Mouse (Mus musculus) hindbrain, embryonic 15.5 days (tissue): ENCODE results near the gene Shank2. TPM values are rescaled to one million over a fixed set of nuclear protein-coding genes. Genes with fewer than 3 reads are reported as not detected.

ENCODE experiments used
- ATAC-seq: fragments of 200-750 bp; cut with Nextera tagmentation; 2 replicates; pipeline ENCODE4 v1.8.0; 2017; ENCODE audit warnings: low read depth, moderate number of reproducible peaks, moderate TSS enrichment; ENCODE audit not compliant: low FRiP score
- H3K27ac ChIP-seq: fragments of 300-500 bp; sonication (generic); replicated peaks from 2 replicates; pipeline ENCODE4 v1.5.1; 2015; ENCODE audit warnings: mild to moderate bottlenecking, inconsistent platforms
- H3K27me3 ChIP-seq: fragments of 300-500 bp; sonication (generic); 2 replicates; pipeline ENCODE4 v1.6.1; 2015; ENCODE audit warnings: control low read depth, inconsistent platforms
- H3K36me3 ChIP-seq: fragments of 300-500 bp; sonication (generic); 2 replicates; pipeline ENCODE4 v1.6.1; 2015; ENCODE audit warnings: control low read depth, inconsistent platforms
- H3K4me1 ChIP-seq: fragments of 300-500 bp; sonication (generic); replicated peaks from 2 replicates; pipeline ENCODE4 v1.6.1; 2015; ENCODE audit warnings: control low read depth, inconsistent platforms
- H3K4me2 ChIP-seq: fragments of 300-500 bp; sonication (generic); 2 replicates; pipeline ENCODE4 v1.6.1; 2015; ENCODE audit warnings: moderate library complexity, mild to moderate bottlenecking, inconsistent platforms
- H3K4me3 ChIP-seq: fragments of 300-500 bp; sonication (generic); 2 replicates; pipeline ENCODE4 v1.5.1; 2015; ENCODE audit warnings: mild to moderate bottlenecking, inconsistent platforms
- H3K9ac ChIP-seq: fragments of 300-500 bp; sonication (generic); 2 replicates; pipeline ENCODE4 v1.6.1; 2015; ENCODE audit warnings: inconsistent platforms
- H3K9me3 ChIP-seq: fragments of 300-500 bp; sonication (generic); 2 replicates; pipeline ENCODE4 v1.6.1; 2016; ENCODE audit warnings: control low read depth, inconsistent platforms
- WGBS: fragments of 180-500 bp; shearing (Covaris S2); methylation state at CpG from one replicate; pipeline ENCODE4 v1.1.7; 2015; 5-methylcytosine and 5-hydroxymethylcytosine counted together
- polyA plus RNA-seq: library from polyadenylated mRNA; unstranded; fragments of >200 nt; fragmentation: Nextera tagmentation; extraction: Ambion mirVana; gene quantifications from 2 replicates; pipeline ENCODE4 v1.2.1, GENCODE M21; 2015

Shank2 gene
- polyA plus RNA-seq, 1 experiment from 2014 or later: 10.2 TPM

DNA sequence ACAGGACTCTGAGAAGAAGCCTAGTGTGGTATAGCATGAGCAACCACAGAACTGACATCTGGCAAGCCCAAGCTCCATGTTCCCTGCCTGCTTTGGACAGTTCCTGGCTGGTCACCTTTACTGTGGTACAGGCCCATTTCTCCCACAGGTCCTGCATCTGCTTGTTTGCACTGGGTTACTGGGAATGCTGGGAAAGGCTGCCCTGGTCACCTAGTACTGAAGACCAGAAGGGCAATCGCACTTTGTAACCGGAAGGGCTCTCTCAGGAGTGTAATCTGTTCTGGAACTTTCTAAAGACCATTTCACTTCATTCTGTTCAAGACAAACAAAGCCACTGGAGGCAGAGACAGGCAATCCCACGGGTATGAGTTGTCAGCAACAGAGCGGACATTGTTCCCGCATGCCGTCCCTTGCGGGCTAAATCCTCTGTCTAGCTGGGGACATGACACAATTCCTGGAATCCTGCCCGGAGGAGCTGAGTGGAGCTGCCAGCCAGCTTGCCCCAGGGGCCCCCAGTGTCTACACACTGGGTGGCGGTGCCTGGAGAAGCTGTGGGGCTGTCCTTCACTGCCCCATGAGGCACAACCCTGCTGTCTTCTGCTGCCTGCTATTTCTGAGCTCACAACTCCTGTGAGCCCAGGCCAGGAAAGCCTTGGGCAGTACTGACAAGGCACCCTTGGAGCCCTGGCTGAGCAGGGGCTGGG is 36.4 kb downstream of the Shank2 start:
- ATAC-seq: peak; percentile 86
- Histone ChIP-seq H3K4me2 (no peak overlapping the region), H3K27ac (peak overlapping the region; percentile 64), H3K27me3 (no peaks in the 10 kb centered on the region), H3K36me3 (no peaks in the 10 kb centered on the region), H3K4me1 (peaks cover 18% of the 10 kb centered on the region), H3K9me3 (no peaks in the 10 kb centered on the region), H3K9ac (no peak overlapping the region), H3K4me3 (no peak overlapping the region)
- WGBS: 37% methylated on average over 9 of the region's 9 CpGs

DNA sequence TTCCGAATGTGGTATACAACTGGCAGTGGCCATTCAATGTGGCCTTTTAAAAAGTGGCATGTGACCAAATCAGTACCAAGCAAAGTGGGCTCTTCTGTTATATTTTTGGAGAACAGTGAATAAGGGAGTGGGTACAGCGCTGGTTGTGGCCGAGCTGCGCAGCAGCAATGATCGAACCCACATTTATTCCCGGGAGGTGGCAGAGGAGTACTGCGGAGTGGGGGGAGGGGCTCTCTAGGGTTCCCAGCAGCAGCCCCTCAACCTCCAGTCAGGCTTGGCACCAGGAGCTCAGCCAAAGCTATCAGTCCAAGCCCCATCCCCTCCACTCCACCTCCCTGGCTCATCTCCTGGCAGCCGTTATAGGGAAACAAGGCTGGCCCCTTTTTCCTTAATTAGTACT is 37.0 kb downstream of the Shank2 start:
- WGBS: 44% methylated on average over 8 of the region's 8 CpGs
- Histone ChIP-seq H3K36me3 (no peaks in the 10 kb centered on the region), H3K27ac (peak overlapping the region; percentile 64), H3K4me3 (no peak overlapping the region), H3K4me2 (no peak overlapping the region), H3K4me1 (peaks cover 18% of the 10 kb centered on the region), H3K9ac (no peak overlapping the region), H3K9me3 (no peaks in the 10 kb centered on the region), H3K27me3 (no peaks in the 10 kb centered on the region)
- peak; percentile 45; the same call in 1 of the 2 replicates for ATAC-seq

DNA sequence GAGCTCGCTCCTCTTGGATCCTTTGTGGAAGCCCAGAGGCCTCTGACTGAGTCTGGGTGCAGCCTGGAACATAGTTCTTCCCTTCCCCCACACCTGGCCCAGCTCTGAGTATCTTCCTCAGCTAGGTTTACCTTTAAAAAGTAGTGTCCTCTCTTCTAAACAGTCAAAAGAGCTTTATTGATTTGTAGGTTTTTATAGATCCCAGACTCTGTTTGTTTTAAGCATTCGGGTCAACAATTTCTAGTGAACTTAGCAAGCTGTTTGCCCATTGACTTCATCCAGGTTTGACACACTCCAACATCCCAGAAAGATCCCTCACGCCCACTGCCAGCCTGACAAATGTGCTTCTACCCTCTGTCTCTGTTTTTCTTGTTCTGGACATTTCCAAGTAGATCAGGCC is 38.6 kb downstream of the Shank2 start:
- H3K27me3 ChIP-seq: no peaks in the 10 kb centered on the region
- H3K4me1 ChIP-seq: peaks cover 18% of the 10 kb centered on the region
- no peak overlapping the region for H3K4me3 ChIP-seq
- H3K4me2 ChIP-seq: no peak overlapping the region
- no peaks in the 10 kb centered on the region for H3K36me3 ChIP-seq
- H3K9ac ChIP-seq: no peak overlapping the region
- 71% methylated on average over 3 of the region's 3 CpGs for WGBS
- H3K9me3 ChIP-seq: no peaks in the 10 kb centered on the region
- ATAC-seq: no peak
- H3K27ac ChIP-seq: no peak overlapping the region

DNA sequence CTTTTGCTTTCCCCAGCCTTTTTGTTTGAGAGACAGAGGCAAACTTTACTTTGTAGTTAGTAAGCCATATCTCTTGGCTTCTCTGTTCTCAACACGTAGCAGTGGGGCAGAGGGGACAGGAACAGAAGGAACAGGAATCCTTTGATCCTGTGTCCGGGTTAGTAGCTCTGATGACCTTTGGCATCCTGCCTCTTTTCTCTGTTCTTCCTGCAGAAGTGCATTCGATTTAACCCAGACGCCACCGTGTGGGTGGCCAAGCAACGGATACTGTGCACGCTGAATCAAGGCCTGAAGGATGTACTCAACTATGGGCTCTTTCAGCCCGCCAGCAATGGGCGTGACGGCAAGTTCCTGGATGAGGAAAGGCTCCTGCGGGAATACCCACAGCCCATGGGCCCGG is 50.3 kb downstream of the Shank2 start:
- H3K4me1 ChIP-seq: no peaks in the 10 kb centered on the region
- no peak overlapping the region for H3K4me2 ChIP-seq
- H3K27ac ChIP-seq: no peak overlapping the region
- no peak overlapping the region for H3K4me3 ChIP-seq
- no peaks in the 10 kb centered on the region for H3K27me3 ChIP-seq
- no peaks in the 10 kb centered on the region for H3K9me3 ChIP-seq
- ATAC-seq: no peak
- no peak overlapping the region for H3K9ac ChIP-seq
- WGBS: 5% methylated on average over 12 of the region's 12 CpGs
- H3K36me3 ChIP-seq: no peaks in the 10 kb centered on the region

DNA sequence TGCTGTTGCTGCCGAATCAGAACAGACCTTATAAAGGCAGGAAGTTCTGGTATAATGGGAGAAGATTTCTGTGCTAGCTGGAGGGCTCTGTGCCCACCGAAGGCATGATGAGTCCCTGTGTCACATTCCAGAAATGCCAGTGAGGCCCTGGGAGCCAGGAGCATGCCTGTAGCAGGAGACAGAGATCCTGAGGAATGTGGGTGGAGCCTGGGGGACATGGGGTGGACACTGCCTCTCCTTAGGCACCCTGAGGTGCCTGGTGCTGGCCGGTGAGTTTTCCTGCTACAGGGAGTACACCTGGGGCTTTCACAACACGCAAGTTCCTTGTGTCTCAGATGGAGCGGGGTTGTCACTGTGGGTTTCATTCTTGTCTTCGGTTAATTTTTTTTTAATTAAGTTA is 53.5 kb downstream of the Shank2 start:
- H3K9ac ChIP-seq: no peak overlapping the region
- no peaks in the 10 kb centered on the region for H3K36me3 ChIP-seq
- 64% methylated on average over 6 of the region's 6 CpGs for WGBS

GRCm38 (mm10) chr7:144055702-144056531 is 54.2 kb downstream of the Shank2 start:
- Histone ChIP-seq H3K4me2 (no peak overlapping the region), H3K4me1 (no peaks in the 10 kb centered on the region), H3K36me3 (no peaks in the 10 kb centered on the region), H3K27me3 (no peaks in the 10 kb centered on the region), H3K9ac (no peak overlapping the region), H3K9me3 (no peaks in the 10 kb centered on the region), H3K4me3 (no peak overlapping the region), H3K27ac (no peak overlapping the region)
- ATAC-seq: no peak
- 75% methylated on average over 7 of the region's 7 CpGs for WGBS

More for the DNA sequence above, 53.5 kb downstream of the Shank2 start:
- H3K4me2 ChIP-seq: no peak overlapping the region
- H3K27me3 ChIP-seq: no peaks in the 10 kb centered on the region
- H3K27ac ChIP-seq: no peak overlapping the region
- ATAC-seq: no peak
- H3K4me1 ChIP-seq: no peaks in the 10 kb centered on the region
- no peak overlapping the region for H3K4me3 ChIP-seq
- no peaks in the 10 kb centered on the region for H3K9me3 ChIP-seq

DNA sequence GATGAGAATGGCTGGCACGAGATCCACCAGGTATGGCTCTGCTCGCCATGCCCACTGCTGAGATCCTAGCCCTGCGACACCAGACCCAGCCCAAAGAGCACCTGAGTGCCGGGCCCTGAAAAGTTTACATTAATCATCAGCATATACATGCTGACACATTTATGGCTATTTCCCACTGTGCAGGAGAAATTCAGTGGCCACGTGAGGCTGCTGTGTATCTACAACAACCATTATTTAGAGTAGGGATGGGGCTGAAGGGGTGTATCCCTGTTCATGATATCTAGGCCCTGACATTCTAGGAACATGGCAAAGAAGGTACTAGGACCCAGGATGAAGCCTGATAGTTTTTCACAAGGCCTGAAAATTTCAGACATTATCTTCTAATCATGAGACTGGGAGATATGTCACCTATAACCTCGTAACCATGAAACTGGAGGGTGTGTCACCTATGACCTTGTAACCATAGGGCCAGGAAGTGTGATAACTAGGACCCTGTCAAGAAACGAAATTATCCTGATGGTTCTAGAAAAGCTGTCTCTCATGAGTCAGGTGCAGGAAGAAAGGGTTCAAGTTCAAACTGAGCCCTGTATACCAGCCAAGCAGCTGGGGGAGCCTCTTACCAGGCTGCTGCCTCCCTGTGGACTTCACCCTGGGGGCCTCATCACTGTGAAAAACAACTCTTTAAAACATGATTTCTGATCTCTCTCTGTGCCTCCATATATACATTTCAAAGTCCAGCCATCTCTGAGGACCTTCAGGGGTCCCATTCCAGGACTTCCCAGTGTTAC is 68.6 kb downstream of the Shank2 start:
- no peaks in the 10 kb centered on the region for H3K36me3 ChIP-seq
- no peak for ATAC-seq
- WGBS: 83% methylated on average over 7 of the region's 7 CpGs
- 0 out of 2 replicates have a peak, but pooled peaks cover 3% of the 10 kb centered on the region for H3K4me1 ChIP-seq
- H3K27me3 ChIP-seq: no peaks in the 10 kb centered on the region
- no peak overlapping the region for H3K4me3 ChIP-seq
- H3K9ac ChIP-seq: no peak overlapping the region
- H3K4me2 ChIP-seq: no peak overlapping the region
- H3K27ac ChIP-seq: no peak overlapping the region
- H3K9me3 ChIP-seq: no peaks in the 10 kb centered on the region

GRCm38 (mm10) chr7:144072219-144072618 is 70.5 kb downstream of the Shank2 start:
- H3K9me3 ChIP-seq: no peaks in the 10 kb centered on the region
- 44% methylated on average over 1 of the region's 1 CpGs for WGBS
- H3K9ac ChIP-seq: no peak overlapping the region
- H3K27ac ChIP-seq: no peak overlapping the region
- H3K36me3 ChIP-seq: no peaks in the 10 kb centered on the region
- ATAC-seq: no peak
- no peak overlapping the region for H3K4me3 ChIP-seq
- H3K4me1 ChIP-seq: no peaks in the 10 kb centered on the region
- H3K4me2 ChIP-seq: no peak overlapping the region
- no peaks in the 10 kb centered on the region for H3K27me3 ChIP-seq

- Histone ChIP-seq H3K4me3 (no peak overlapping the region), H3K27ac (no peak overlapping the region), H3K9me3 (no peaks in the 10 kb centered on the region), H3K9ac (no peak overlapping the region), H3K36me3 (no peaks in the 10 kb centered on the region), H3K4me1 (no peaks in the 10 kb centered on the region), H3K4me2 (no peak overlapping the region), H3K27me3 (no peaks in the 10 kb centered on the region)
- ATAC-seq: no peak
- 92% methylated on average over 2 of the region's 2 CpGs for whole genome bisulfite sequencing
Observed at GRCm38 (mm10) chr7:144072856-144073255, 71.1 kb downstream of the Shank2 start.

DNA sequence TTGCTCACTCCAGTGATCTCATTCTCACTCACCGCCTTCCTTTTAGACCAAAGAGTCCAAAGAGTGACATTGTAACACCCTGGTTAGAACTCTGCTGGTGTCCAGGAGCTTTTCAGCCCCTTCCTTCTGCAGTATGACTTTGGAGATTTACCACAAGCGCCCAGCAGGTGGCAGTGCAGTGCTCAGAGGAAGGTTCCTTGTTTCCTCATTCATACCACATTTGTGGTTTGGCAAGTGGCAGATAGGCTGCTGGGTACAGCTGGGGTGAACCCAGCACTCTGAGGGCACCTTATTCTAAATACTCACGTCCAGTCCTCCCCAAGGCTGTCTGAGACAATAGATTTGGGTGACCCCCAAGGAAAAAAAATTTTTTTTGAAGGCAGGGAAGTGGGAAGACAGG is 73.0 kb downstream of the Shank2 start:
- H3K27me3 ChIP-seq: no peaks in the 10 kb centered on the region
- no peaks in the 10 kb centered on the region for H3K9me3 ChIP-seq
- H3K4me3 ChIP-seq: no peak overlapping the region
- no peak overlapping the region for H3K9ac ChIP-seq
- H3K4me1 ChIP-seq: no peaks in the 10 kb centered on the region
- no peak overlapping the region for H3K27ac ChIP-seq
- no peak overlapping the region for H3K4me2 ChIP-seq
- no peaks in the 10 kb centered on the region for H3K36me3 ChIP-seq
- no peak for ATAC-seq
- 24% methylated on average over 3 of the region's 3 CpGs for WGBS

GRCm38 (mm10) chr7:144078661-144079060 is 76.9 kb downstream of the Shank2 start:
- Histone ChIP-seq H3K4me1 (no peaks in the 10 kb centered on the region), H3K4me2 (no peak overlapping the region), H3K27me3 (no peaks in the 10 kb centered on the region), H3K36me3 (no peaks in the 10 kb centered on the region), H3K27ac (no peak overlapping the region), H3K4me3 (no peak overlapping the region), H3K9ac (no peak overlapping the region), H3K9me3 (no peaks in the 10 kb centered on the region)
- WGBS: 78% methylated on average over 1 of the region's 1 CpGs
- ATAC-seq: no peak

DNA sequence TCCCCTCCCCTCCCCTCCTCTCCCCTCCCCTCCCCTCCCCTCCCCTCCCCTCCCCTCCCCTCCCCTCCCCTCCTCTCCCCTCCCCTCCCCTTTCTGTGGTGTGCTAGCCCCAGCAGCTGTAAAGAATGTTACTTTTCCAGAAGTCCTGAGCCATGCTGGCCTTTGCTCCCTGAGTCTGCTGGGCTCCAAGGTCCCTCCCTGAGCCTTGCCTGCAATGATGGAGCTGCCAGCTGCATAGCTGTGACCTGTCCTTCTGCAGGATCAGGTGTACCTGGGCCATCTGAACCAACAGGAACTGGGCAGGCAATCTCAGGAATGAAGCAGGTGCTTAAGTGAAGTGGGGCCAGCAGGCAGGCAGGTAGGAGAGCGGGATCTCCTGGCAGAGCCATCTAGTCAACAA is 78.1 kb downstream of the Shank2 start:
- WGBS: 92% methylated on average over 1 of the region's 1 CpGs
- Histone ChIP-seq H3K27me3 (no peaks in the 10 kb centered on the region), H3K4me1 (no peaks in the 10 kb centered on the region), H3K4me3 (no peak overlapping the region), H3K36me3 (no peaks in the 10 kb centered on the region), H3K27ac (no peak overlapping the region), H3K4me2 (no peak overlapping the region), H3K9me3 (no peaks in the 10 kb centered on the region), H3K9ac (no peak overlapping the region)
- no peak for ATAC-seq
